Mouse (Mus musculus): ENCODE results near the gene Ppp4c.

DNA sequence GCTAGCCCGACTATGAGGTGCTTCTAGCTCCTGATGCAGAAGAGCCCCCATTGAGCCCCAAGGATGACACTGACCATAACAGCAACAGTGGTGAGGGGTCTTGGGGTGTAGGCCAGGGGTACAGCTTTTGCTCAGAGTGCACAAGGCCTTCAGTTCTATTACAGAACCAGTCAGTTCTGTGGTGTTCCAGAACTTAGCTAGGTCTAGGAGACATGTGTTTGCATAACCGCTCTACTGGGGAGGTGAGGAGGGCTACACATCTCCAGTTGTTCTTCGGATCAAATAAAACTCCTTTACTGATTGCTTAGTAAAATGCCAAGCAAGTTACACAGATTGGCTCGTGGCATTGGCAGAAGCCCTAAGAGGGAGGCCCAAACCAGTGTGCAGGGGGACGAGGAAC lies 39.2 kb upstream of the Ppp4c start, which contains the start of gene 4930451I11Rik:
- TF ChIP-seq CTCF (IDR thresholded peaks at IDR 0.05; ENCODE audit: low read depth, low read length) (no peak), POLR2A (IDR thresholded peaks at IDR 0.05; ENCODE audit: insufficient read depth, low read length) (no peak)

Measured in ES-Bruce4 (cell line).